Mouse (Mus musculus) ovary, postnatal 36 days (tissue): ENCODE data around the gene Trappc6a.

Experiments used
- DNase-seq: peaks from one replicate; pipeline ENCODE4 v3.0.0; 2022; ENCODE audit warnings: low spot score, mixed read lengths

Trappc6a gene

GRCm38 (mm10) chr7:19561765-19562642 is 53.8 kb downstream of the Trappc6a start:
- DNase-seq = peak; percentile 87

GRCm38 (mm10) chr7:19562643-19563410 is 54.6 kb downstream of the Trappc6a start, which contains the start of gene Ppp1r37:
TSS of gene Ppp1r37 (minus strand) at chr7:19563076.
- DNase-seq = no peak

DNA sequence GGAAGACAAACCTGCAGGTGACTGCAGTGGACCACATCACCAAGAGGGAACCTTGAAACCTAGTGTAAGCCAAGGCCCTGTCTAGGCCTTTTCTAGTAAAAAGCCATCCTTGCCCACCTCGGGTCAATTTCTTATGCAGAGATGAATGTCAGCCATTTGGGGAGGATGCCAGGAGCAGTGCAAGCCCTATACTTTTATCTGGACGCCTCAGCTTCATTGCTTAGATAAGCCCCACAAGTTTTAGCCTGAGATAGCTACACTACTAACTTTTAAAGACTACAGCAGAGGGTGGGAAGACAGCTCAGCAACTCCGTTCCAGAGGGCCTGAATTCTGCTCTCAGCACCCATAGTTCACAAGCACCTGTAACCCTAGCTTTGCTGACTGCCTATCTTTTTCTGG is 55.7 kb downstream of the Trappc6a start:
- no peak for DNase-seq

- DNase-seq = no peak
Measured at GRCm38 (mm10) chr7:19564455-19564854, 56.3 kb downstream of the Trappc6a start.
